Mouse (Mus musculus): ENCODE data around the gene Cnn3.

Cnn3 gene

DNA sequence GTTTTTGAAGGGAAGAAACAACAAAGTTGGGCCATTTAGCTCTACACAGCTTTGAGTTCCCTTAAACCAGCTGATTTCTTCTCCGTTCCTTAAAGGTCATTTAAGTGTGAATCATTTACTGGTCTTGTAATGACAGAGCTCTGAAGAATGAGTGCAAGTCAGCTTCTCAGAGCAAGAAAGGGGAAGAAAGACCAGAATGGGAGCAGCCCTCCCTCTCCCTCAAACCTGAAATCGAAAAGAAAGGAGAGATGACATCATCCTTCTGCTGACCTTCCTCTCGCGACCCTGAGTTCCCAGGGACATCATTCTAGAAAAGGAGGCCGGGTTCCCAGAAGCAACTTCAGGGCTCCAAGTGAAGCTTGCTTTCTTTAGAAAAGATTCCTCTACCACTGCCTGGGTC is 64.6 kb downstream of the Cnn3 start:
- DNase-seq (ENCODE audit: low spot score in 2 of 2), result no peak

DNA sequence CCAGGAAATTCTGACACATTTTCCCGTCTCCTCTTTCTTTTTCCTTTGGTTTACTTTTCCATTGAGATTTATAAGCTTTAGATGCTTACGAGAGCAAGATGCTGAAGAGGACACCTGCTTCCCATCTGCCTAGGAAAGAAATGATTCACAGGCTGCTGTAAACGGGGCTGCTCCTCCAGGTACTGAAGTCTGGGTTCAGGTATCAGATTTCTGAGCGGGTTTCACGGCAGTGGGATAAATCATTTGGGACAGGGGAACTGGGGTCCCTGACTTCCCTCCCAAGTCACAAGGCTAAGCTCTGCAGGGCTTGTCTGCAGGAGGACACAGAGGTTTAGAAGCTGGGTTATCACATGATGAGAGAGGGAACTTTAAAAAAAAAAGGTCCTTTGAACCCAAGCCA is 65.7 kb downstream of the Cnn3 start:
- no peak for DNase-seq (ENCODE audit: low spot score in 2 of 2)

DNA sequence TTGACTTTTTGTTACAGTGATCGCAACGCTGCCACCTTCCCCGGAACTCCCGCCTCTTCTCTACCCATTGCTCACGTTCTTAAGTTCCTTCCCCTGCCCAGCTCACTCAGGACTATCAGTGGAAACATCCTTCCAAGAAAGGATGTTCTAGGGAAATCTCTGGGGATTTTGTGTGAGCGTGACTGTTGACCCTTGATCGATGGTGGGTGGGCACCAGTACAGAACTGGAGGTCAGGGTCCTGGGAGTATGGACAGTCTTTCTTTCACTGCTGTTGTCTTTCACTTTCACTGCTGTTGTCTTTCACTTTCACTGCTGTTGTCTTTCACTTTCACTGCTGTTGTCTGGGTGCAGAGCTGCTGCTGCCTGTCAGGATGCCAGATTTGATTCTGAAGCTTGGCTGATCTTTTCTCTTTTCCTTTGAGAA is 67.7 kb downstream of the Cnn3 start:
- DNase-seq (ENCODE audit: low spot score in 2 of 2), result no peak

DNA sequence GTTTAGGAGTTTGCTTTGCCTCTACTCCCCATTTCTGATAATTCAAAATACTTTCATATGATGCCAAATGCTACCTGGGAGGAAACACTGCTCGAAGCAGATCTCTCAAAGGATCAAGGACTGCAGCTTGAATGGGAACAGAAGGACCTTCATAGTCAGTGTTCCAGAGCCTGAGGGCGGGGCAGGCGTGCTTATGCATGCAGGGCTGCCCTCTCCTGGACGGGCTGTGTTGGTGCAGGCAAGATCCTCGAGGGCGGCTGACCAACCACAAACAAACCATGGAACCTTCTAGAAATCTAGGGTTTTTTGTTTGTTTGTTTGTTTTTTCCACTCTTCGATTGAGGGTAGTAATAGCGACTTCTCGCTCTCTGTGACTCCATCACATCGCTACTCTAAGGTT is 73.9 kb downstream of the Cnn3 start:
- DNase-seq (ENCODE audit: low spot score in 2 of 2), result peak; percentile 71 to 79

DNA sequence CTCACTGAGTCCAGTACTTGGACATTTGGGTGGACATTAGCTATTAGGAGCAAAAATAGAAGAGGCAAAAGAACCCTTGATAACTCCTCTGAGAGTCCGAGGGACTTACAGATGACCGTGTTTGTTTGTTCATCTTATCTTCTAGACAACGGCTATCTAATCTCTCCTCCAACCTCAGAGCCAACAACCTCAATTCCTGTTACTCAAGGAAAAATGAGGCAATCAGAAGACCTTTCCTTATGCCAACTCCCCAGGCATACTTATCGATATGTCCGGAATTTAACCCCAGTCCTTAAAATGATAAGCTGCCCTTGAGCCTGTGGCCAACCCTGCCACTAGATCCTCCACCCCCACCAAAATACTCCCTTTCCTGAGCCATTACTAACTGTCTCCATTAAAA is 74.4 kb downstream of the Cnn3 start:
- DNase-seq (ENCODE audit: low spot score in 2 of 2), result no peak

DNA sequence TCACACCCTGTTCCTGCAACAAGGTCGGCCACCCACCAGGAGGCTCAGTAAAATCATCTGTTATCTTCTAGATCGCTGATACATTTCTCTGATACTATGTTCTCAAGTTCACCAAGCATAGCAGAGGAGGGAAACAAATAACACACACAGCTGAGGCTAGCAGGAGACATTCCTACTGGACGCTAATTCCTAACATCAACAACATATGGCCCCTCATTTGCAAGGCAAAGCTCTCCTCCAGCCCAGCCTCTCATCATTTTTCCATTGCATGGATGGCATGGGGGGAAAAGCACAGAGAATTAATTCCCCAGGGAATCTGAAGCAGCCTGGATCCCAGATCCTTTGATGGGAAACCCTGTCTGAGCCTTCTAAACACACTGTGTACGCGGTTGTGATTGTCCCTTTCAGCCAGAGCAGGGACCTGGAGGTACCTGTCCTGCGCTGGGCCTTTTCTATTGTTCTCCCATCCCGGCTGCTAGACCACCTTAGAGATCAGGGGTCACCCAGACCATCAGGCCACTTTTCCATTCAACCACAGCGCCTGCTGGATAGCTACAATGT is 78.7 kb downstream of the Cnn3 start:
- no peak for DNase-seq (ENCODE audit: low spot score in 2 of 2)

DNA sequence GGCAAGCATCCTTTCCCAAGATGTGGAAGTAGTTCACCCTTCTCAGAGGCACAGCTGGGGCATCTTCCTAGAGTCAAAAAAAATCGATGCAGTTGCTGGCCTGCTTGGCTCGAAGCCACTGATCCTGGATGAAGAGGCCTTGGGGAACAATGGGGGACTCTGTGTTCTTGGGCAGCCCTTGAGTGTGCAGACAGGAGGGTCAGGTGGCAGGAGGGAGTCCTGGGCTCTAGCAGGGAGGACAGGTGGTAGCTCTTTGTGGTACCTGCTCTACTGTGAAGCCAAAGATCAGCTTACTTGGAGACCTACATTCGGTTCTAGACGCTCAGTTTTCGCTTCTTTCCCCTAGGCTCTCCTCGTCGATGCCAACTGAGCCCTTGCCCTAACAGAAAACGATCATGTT is 79.9 kb downstream of the Cnn3 start:
- no peak for DNase-seq (ENCODE audit: low spot score in 2 of 2)

DNA sequence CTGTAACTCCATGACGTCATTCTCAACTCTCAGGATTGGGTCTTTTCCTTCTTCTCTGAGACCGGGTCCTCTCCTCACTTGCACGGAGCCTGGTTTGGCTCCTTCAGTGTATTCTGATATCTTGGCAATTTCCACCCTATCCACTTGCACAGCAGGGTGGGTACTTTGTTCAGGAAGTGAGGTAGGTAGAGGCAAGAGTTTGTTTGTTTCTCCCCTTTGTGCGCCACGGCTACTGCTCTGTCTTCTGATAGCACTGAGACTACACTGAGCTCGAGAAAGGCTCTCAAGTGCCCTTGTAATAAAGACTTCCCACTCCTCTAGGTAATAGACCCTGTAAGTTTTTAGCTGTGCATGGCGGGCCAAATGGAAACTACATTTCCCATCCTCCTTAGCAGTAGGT is 80.5 kb downstream of the Cnn3 start:
- DNase-seq (ENCODE audit: low spot score in 2 of 2), result no peak

DNA sequence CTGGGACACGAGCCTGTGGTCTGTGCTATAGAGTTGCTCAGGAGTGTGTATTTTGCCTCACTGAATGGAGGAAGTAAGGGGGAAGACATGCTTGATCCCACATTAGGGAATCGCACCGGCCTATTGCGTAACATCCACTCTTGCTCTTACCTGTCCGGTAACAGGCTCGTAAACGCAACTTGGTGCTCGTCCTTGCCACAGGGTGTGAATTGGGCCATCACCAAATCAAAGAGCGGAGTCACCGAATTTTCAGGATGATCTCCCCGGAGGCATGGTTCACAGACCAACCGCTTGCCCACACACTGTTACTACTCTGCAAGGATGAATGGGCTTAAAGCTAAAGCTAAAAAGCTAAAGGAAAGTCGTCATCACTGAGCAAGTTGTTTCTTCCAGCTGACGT is 81.4 kb downstream of the Cnn3 start:
- no peak for DNase-seq (ENCODE audit: low spot score in 2 of 2)

Measured in urinary bladder, postnatal 36 days (tissue).